Mouse (Mus musculus): Measurements from ENCODE around the gene Myo6.

GRCm38 (mm10) chr9:80280724-80281123 is 115.9 kb downstream of the Myo6 start:
- TF ChIP-seq POLR2A (IDR thresholded peaks at IDR 0.05; ENCODE audit: borderline replicate concordance, control insufficient read depth, low read depth, low read length) (no peak), CTCF (IDR thresholded peaks at IDR 0.05; ENCODE audit: control insufficient read depth, insufficient read depth, low read length) (no peak)
